Mouse (Mus musculus): ENCODE data around the gene Hsd11b2.

- TF ChIP-seq POLR2A (IDR thresholded peaks at IDR 0.05; ENCODE audit: control insufficient read depth, extremely low read depth, insufficient read depth, low read length, poor library complexity) (0 out of 2 replicates have a peak, but pooled peaks have one; percentile 31), CTCF (IDR thresholded peaks at IDR 0.05; ENCODE audit: borderline replicate concordance, control insufficient read depth, extremely low read depth, insufficient read depth, low read length, poor library complexity) (no peak)
Measured at GRCm38 (mm10) chr8:105471314-105472015, 47.1 kb upstream of the Hsd11b2 start, which contains the start of gene Tppp3.

Measured in thymus, adult 2 months (tissue).